Mouse (Mus musculus) megakaryocyte, embryonic 14.5 days (primary cell): ENCODE measurements around the gene AU021092.

Source experiments
- FLI1 ChIP-seq: IDR thresholded peaks from 2 replicates; pipeline ENCODE4 v1.6.1; 2012; ENCODE audit warnings: low read length, inconsistent platforms, mixed read lengths
- GATA1 ChIP-seq: IDR thresholded peaks from 3 replicates; pipeline ENCODE4 v1.6.1; 2012; ENCODE audit warnings: mixed read lengths, low read length, inconsistent platforms, borderline replicate concordance

DNA sequence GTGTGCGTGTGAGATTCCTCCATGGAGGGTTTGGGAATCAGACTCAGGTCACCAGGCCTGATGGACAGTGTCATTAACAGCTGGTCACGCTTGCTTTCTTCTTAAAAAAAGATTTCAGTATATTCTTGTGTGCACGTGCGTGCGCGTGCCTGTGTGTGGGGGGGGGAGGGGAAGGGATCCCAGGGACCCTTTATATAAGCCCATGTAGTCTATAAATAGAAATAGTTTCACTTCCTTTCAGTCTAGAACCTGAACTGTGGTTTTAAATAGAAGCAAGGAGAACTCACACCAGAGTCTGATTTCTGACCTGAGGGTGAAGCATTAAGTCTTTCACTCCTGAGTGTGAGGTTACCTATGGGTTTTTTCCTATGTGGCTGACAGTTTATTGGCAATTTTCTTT lies 57.8 kb downstream of the AU021092 start:
- TF ChIP-seq GATA1 (no peak), FLI1 (no peak)
